Mouse (Mus musculus): Measurements from ENCODE around the gene Rad1.
A peak's percentile ranks its signal among the peaks of the same experiment; 100 is the strongest.

- peak; percentile 47 for TF ChIP-seq CTCF (IDR thresholded peaks at IDR 0.05; ENCODE audit: low read depth)
- no peak for TF ChIP-seq EP300 (optimal IDR thresholded peaks at IDR 0.05)
These were observed 45.9 kb upstream of the Rad1 start for GRCm38 (mm10) chr15:10439963-10440362.
